Mouse (Mus musculus) olfactory bulb, adult 2 months (tissue): Measurements from ENCODE around the gene Mtcl1.

Experiments
- CTCF ChIP-seq: fragments of 200-500 bp; IDR thresholded peaks from 2 replicates; pipeline ENCODE4 v1.5.1; 2012; ENCODE audit warnings: low read depth, mild to moderate bottlenecking, low read length, moderate library complexity; ENCODE audit not compliant: insufficient read depth
- POLR2A ChIP-seq: fragments of 200-500 bp; IDR thresholded peaks from 2 replicates; pipeline ENCODE4 v1.6.1; 2012; ENCODE audit warnings: mild to moderate bottlenecking, low read depth, low read length, moderate library complexity; ENCODE audit not compliant: insufficient read depth

GRCm38 (mm10) chr17:66404883-66405590 lies 44.5 kb downstream of the Mtcl1 start:
- TF ChIP-seq CTCF (no peak), POLR2A (no peak)
